ENCODE assay signal across 7 mouse cellular contexts in the genomic region with DNA sequence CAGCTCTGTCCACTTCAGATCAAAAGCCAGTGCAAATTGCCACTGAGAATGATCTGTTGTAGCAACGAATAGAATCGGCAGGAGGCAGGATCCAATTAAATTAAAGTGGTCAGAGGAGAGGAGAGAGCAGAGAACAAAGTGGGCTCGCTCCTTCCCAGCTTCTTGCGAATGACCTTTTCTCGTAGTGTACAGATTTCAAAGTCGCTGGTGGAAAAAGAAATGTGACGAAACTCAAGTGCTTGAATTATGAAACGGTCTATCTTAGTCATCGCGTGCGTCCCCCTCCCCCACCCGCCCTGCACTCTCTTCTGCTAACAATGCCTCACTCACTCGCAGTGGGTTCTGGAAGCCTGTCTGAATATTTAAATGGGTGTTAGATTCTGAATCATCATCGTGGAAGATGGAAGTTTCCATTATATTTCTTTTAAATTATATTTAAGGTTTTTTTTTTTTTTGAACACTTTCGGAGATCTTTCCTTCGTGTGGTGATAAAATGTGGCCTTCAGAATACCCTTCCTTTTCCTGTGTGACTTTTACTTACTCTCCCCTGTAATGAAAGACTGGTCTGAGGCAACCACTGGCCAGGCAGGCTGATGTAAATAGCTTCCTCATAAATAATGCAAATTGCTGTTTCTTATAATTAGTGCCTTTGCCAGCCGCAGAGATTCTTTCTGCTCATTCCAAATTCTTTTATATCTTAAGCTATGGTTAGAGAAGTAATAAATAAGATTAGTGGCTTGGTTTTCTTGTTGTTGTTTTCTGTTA. TPM values are rescaled to one million over a fixed set of nuclear protein-coding genes. Genes with fewer than 3 reads are reported as not detected.
DNase-seq lines count a peak whose midpoint lies in the region; ATAC-seq and TF ChIP-seq lines count a peak whose summit lies in the region.

No protein-coding gene starts in this region.

- H3K36me3 ChIP-seq in lung, embryonic 16.5 days (ENCODE audit: control insufficient read depth, insufficient read depth, low read length) = no peaks in the 10 kb centered on the region
- no peaks in the 10 kb centered on the region for H3K36me3 ChIP-seq in forebrain, embryonic 14.5 days (ENCODE audit: control insufficient read depth, insufficient read depth, low read length)
- no peaks in the 10 kb centered on the region for H3K36me3 ChIP-seq in liver, embryonic 14.5 days (replicated peaks; ENCODE audit: control insufficient read depth, insufficient read depth, low read depth)

- H3K9me3 ChIP-seq in lung, embryonic 16.5 days (ENCODE audit: control insufficient read depth, low read length) = no peaks in the 10 kb centered on the region
- H3K9me3 ChIP-seq in forebrain, embryonic 14.5 days (replicated peaks; ENCODE audit: control insufficient read depth, low read length) = no peaks in the 10 kb centered on the region
- no peaks in the 10 kb centered on the region for H3K9me3 ChIP-seq in liver, embryonic 14.5 days (ENCODE audit: control insufficient read depth, low read length)

- ATAC-seq in lung, embryonic 16.5 days (ENCODE audit: low read depth) = no peak
- peak; percentile 63 for ATAC-seq in forebrain, embryonic 14.5 days
- no peak for ATAC-seq in liver, embryonic 14.5 days (ENCODE audit: insufficient read depth)

- H3K9ac ChIP-seq in lung, embryonic 16.5 days (ENCODE audit: low read length) = no peak overlapping the region
- peak overlapping the region; percentile 26; the same call in 1 of the 2 replicates for H3K9ac ChIP-seq in forebrain, embryonic 14.5 days (ENCODE audit: low read length)
- H3K9ac ChIP-seq in liver, embryonic 14.5 days (replicated peaks) = peak overlapping the region; percentile 40; the same call in 1 of the 2 replicates

- no peak overlapping the region for H3K27ac ChIP-seq in lung, embryonic 16.5 days (ENCODE audit: low read length)
- peak overlapping the region; percentile 50 for H3K27ac ChIP-seq in forebrain, embryonic 14.5 days (ENCODE audit: low read depth, low read length)
- H3K27ac ChIP-seq in liver, embryonic 14.5 days = no peak overlapping the region

- H3K27me3 ChIP-seq in lung, embryonic 16.5 days (ENCODE audit: control insufficient read depth, insufficient read depth, low read depth, low read length) = no peaks in the 10 kb centered on the region
- 0 out of 2 replicates have a peak, but pooled peaks cover 4% of the 10 kb centered on the region for H3K27me3 ChIP-seq in forebrain, embryonic 14.5 days (replicated peaks; ENCODE audit: control insufficient read depth, insufficient read depth, low read length)
- no peaks in the 10 kb centered on the region for H3K27me3 ChIP-seq in liver, embryonic 14.5 days (ENCODE audit: control insufficient read depth, insufficient read depth, low read length)

- 12% methylated on average over 17 of the region's 17 CpGs for WGBS in lung, embryonic 16.5 days
- 1% methylated on average over 17 of the region's 17 CpGs for WGBS in forebrain, embryonic 14.5 days
- WGBS in liver, embryonic 14.5 days (ENCODE audit: insufficient replicate concordance) = 9% methylated on average over 17 of the region's 17 CpGs

- TF ChIP-seq CTCF in liver, embryonic 14.5 days (IDR thresholded peaks at IDR 0.05; ENCODE audit: low read depth) = 0 out of 2 replicates have a peak, but pooled peaks have one; percentile 3

- peak overlapping the region; percentile 23 for H3K4me3 ChIP-seq in lung, embryonic 16.5 days (ENCODE audit: low read length)
- peak overlapping the region; percentile 5; the same call in 1 of the 2 replicates for H3K4me3 ChIP-seq in forebrain, embryonic 14.5 days (ENCODE audit: low read depth, low read length)
- peak overlapping the region; percentile 20 to 34; a peak in 2 of 4 replicates for H3K4me3 ChIP-seq in liver, embryonic 14.5 days (ENCODE audit: insufficient read depth in 1 of 2, low read depth in 2 of 2, low read length in 2 of 2)

- DNase-seq in lung, postnatal 10 days = no peak
- peak; percentile 85 for DNase-seq in brain, adult 2 months (ENCODE audit: low read depth, low spot score)
- DNase-seq in forebrain, embryonic 14.5 days (ENCODE audit: low spot score) = peak; percentile 79
- no peak for DNase-seq in liver, embryonic 14.5 days (ENCODE audit: low read depth in 3 of 3, low spot score in 3 of 3)
- DNase-seq in retina, postnatal 1 day = peak; percentile 64
- DNase-seq in frontal cortex, postnatal 25 days (ENCODE audit: low spot score in 2 of 2) = no peak

- peaks cover 7% of the 10 kb centered on the region; the same call in 1 of the 2 replicates for H3K4me1 ChIP-seq in lung, embryonic 16.5 days (replicated peaks; ENCODE audit: control insufficient read depth, insufficient read depth, low read length)
- H3K4me1 ChIP-seq in forebrain, embryonic 14.5 days (ENCODE audit: control insufficient read depth, insufficient read depth, low read length) = peaks cover 19% of the 10 kb centered on the region
- peaks cover 8 to 17% of the 10 kb centered on the region in 2 experiments; a peak in 3 of 4 replicates for H3K4me1 ChIP-seq in liver, embryonic 14.5 days (replicated peaks; ENCODE audit: control insufficient read depth in 2 of 2, insufficient read depth in 2 of 2, low read length in 1 of 2)

- no peak; the same call in 1 of the 2 replicates for TF ChIP-seq EP300 in liver, embryonic 14.5 days (IDR thresholded peaks at IDR 0.05; ENCODE audit: low read depth)

- H3K4me2 ChIP-seq in lung, embryonic 16.5 days (ENCODE audit: low read depth, low read length) = peak overlapping the region; percentile 49
- peak overlapping the region; percentile 48 for H3K4me2 ChIP-seq in forebrain, embryonic 14.5 days (ENCODE audit: low read length)
- peak overlapping the region; percentile 58 for H3K4me2 ChIP-seq in liver, embryonic 14.5 days (ENCODE audit: low read depth)

RNA-seq across cellular contexts. Expression of gene Cfap54, which starts 2.0 kb away (rescaled TPM):
- 2.0 and 2.2 TPM in 2 replicates for polyA plus RNA-seq in lung, embryonic 16.5 days (2015; fragmentation: Nextera tagmentation; extraction: Ambion mirVana)
- 1.2 and 1.5 TPM in 2 replicates for polyA plus RNA-seq in forebrain, embryonic 14.5 days (2014; fragmentation: Nextera tagmentation; extraction: Ambion mirVana)
- 0.02 and 0.06 TPM in 2 replicates for polyA plus RNA-seq in liver, embryonic 14.5 days (2012; rRNA removed)
- polyA plus RNA-seq in liver, embryonic 14.5 days (2014; fragmentation: Nextera tagmentation; extraction: Ambion mirVana) = 0.11 TPM in 1 of 2 replicates, not detected in the other

Comparison
In these comparisons a context has a peak if more than half of its experiments do, and no peak if none do; other contexts are left out.
1. DNase-seq: peak in brain, adult 2 months (single experiment), forebrain, embryonic 14.5 days (single experiment) and retina, postnatal 1 day (single experiment); none in lung, postnatal 10 days (single experiment), liver, embryonic 14.5 days (0 of 3) and frontal cortex, postnatal 25 days (0 of 2).
2. Peak in every context shown above with its lines, with median percentiles within 50 percentile points of each other: H3K4me2 ChIP-seq and H3K4me3 ChIP-seq.